Mouse (Mus musculus) embryonic fibroblast, embryonic 13.5 days (primary cell): ENCODE measurements around the gene Stra8.

Source experiments
- CTCF ChIP-seq: IDR thresholded peaks from 2 replicates; pipeline ENCODE4 v1.5.1; 2011; ENCODE audit warnings: mild to moderate bottlenecking, control low read depth, low read length, moderate library complexity, borderline replicate concordance; ENCODE audit not compliant: insufficient read depth
- POLR2A ChIP-seq: IDR thresholded peaks from 2 replicates; pipeline ENCODE4 v1.6.1; 2011; ENCODE audit warnings: low read depth, mild to moderate bottlenecking, control low read depth, low read length, moderate library complexity

- TF ChIP-seq POLR2A (no peak), CTCF (no peak)
Measured at GRCm38 (mm10) chr6:34901911-34902444, 18.0 kb upstream of the Stra8 start.
